Mouse (Mus musculus): ENCODE measurements around the gene Auts2.

- TF ChIP-seq CTCF (IDR thresholded peaks at IDR 0.05; ENCODE audit: borderline replicate concordance, insufficient read depth, low read depth, low read length) (no peak), POLR2A (IDR thresholded peaks at IDR 0.05; ENCODE audit: borderline replicate concordance, insufficient read depth, low read length) (no peak)
Measured at GRCm38 (mm10) chr5:132591721-132592695, 48.9 kb upstream of the Auts2 start.

All from cerebellum, adult 2 months (tissue).